Mouse (Mus musculus) limb, embryonic 10.5 days (tissue): ENCODE data around the gene Rabgap1l. TPM values are rescaled to one million over a fixed set of nuclear protein-coding genes. Genes with fewer than 3 reads are reported as not detected.

Source experiments
- DNase-seq: peaks from one replicate; pipeline ENCODE4 v3.0.0-alpha.2; 2017; ENCODE audit warnings: low spot score
- H3K27ac ChIP-seq: fragments of 300-500 bp; sonication (generic); 2 replicates; pipeline ENCODE4 v1.5.1; 2016; ENCODE audit warnings: mild to moderate bottlenecking
- H3K27me3 ChIP-seq: fragments of 300-500 bp; sonication (generic); 2 replicates; pipeline ENCODE4 v1.6.1; 2016; ENCODE audit warnings: low read depth, mild to moderate bottlenecking; ENCODE audit not compliant: poor library complexity, severe bottlenecking
- H3K36me3 ChIP-seq: fragments of 300-500 bp; sonication (generic); 2 replicates; pipeline ENCODE4 v1.6.1; 2016; ENCODE audit warnings: mild to moderate bottlenecking, moderate library complexity
- H3K4me1 ChIP-seq: fragments of 300-500 bp; sonication (generic); 2 replicates; pipeline ENCODE4 v1.6.1; 2016
- H3K4me3 ChIP-seq: fragments of 300-500 bp; sonication (generic); 2 replicates; pipeline ENCODE4 v1.5.1; 2016; ENCODE audit warnings: mild to moderate bottlenecking, moderate library complexity
- H3K9me3 ChIP-seq: fragments of 300-500 bp; sonication (generic); replicated peaks from 2 replicates; pipeline ENCODE4 v1.6.1; 2016; ENCODE audit warnings: mild to moderate bottlenecking
- whole genome bisulfite sequencing: fragments of 180-500 bp; shearing (Covaris S2); methylation state at CpG from one replicate; pipeline ENCODE4 v1.1.7; 2016; 5-methylcytosine and 5-hydroxymethylcytosine counted together
- polyA plus RNA-seq: library from polyadenylated mRNA; unstranded; fragments of >200 nt; fragmentation: Nextera tagmentation; extraction: Ambion mirVana; gene quantifications from 2 replicates; pipeline ENCODE4 v1.2.1, GENCODE M21; 2016

Rabgap1l gene
- polyA plus RNA-seq, 1 experiment from 2014 or later, result 12.5 TPM

- no peak for DNase-seq
- Histone ChIP-seq H3K4me3 (no peak overlapping the region), H3K27me3 (no peaks in the 10 kb centered on the region), H3K27ac (no peak overlapping the region), H3K4me1 (no peaks in the 10 kb centered on the region), H3K36me3 (no peaks in the 10 kb centered on the region), H3K9me3 (no peaks in the 10 kb centered on the region)
- WGBS, result 69% methylated on average over 2 of the region's 2 CpGs
Measured at GRCm38 (mm10) chr1:160275248-160275647, 517.8 kb downstream of the Rabgap1l start.

GRCm38 (mm10) chr1:160273133-160273743, 519.8 kb downstream of the Rabgap1l start:
- no peak for DNase-seq
- H3K4me1 ChIP-seq, result no peaks in the 10 kb centered on the region
- H3K27ac ChIP-seq, result no peak overlapping the region

GRCm38 (mm10) chr1:160271282-160271967, 521.6 kb downstream of the Rabgap1l start:
- DNase-seq, result no peak
- Histone ChIP-seq H3K36me3 (no peaks in the 10 kb centered on the region), H3K4me3 (no peak overlapping the region), H3K27ac (no peak overlapping the region), H3K27me3 (no peaks in the 10 kb centered on the region), H3K9me3 (no peaks in the 10 kb centered on the region), H3K4me1 (no peaks in the 10 kb centered on the region)
- 53% methylated on average over 1 of the region's 1 CpGs for WGBS

More at GRCm38 (mm10) chr1:160273133-160273743, 519.8 kb downstream of the Rabgap1l start:
- Histone ChIP-seq H3K4me3 (no peak overlapping the region), H3K9me3 (no peaks in the 10 kb centered on the region), H3K27me3 (no peaks in the 10 kb centered on the region), H3K36me3 (no peaks in the 10 kb centered on the region)
- 88% methylated on average over 7 of the region's 7 CpGs for WGBS

GRCm38 (mm10) chr1:160268322-160268721, 524.7 kb downstream of the Rabgap1l start:
- Histone ChIP-seq H3K9me3 (no peaks in the 10 kb centered on the region), H3K4me1 (0 out of 2 replicates have a peak, but pooled peaks cover 2% of the 10 kb centered on the region), H3K27me3 (no peaks in the 10 kb centered on the region), H3K27ac (no peak overlapping the region), H3K4me3 (no peak overlapping the region), H3K36me3 (no peaks in the 10 kb centered on the region)
- DNase-seq, result no peak
- 90% methylated on average over 3 of the region's 3 CpGs for WGBS

- Histone ChIP-seq H3K27me3 (no peaks in the 10 kb centered on the region), H3K9me3 (no peaks in the 10 kb centered on the region), H3K4me1 (peaks cover 21% of the 10 kb centered on the region), H3K27ac (no peak overlapping the region), H3K36me3 (no peaks in the 10 kb centered on the region), H3K4me3 (no peak overlapping the region)
- no peak for DNase-seq
- WGBS, result 89% methylated on average over 16 of the region's 16 CpGs
Measured at GRCm38 (mm10) chr1:160263630-160264346, 529.2 kb downstream of the Rabgap1l start.

- no peak overlapping the region for H3K4me3 ChIP-seq
- H3K9me3 ChIP-seq, result no peaks in the 10 kb centered on the region
- no peak for DNase-seq
- H3K36me3 ChIP-seq, result no peaks in the 10 kb centered on the region
- no peak overlapping the region for H3K27ac ChIP-seq
- H3K27me3 ChIP-seq, result no peaks in the 10 kb centered on the region
- 90% methylated on average over 5 of the region's 5 CpGs for WGBS
- peaks cover 21% of the 10 kb centered on the region for H3K4me1 ChIP-seq
Measured at GRCm38 (mm10) chr1:160263053-160263452, 530.0 kb downstream of the Rabgap1l start.

GRCm38 (mm10) chr1:160262415-160262814, 530.6 kb downstream of the Rabgap1l start:
- Histone ChIP-seq H3K27ac (no peak overlapping the region), H3K36me3 (no peaks in the 10 kb centered on the region), H3K4me1 (peaks cover 21% of the 10 kb centered on the region), H3K27me3 (no peaks in the 10 kb centered on the region), H3K9me3 (no peaks in the 10 kb centered on the region), H3K4me3 (no peak overlapping the region)
- no peak for DNase-seq
- 70% methylated on average over 4 of the region's 4 CpGs for WGBS

GRCm38 (mm10) chr1:160261849-160262248, 531.2 kb downstream of the Rabgap1l start:
- WGBS, result 84% methylated on average over 2 of the region's 2 CpGs
- H3K27ac ChIP-seq, result no peak overlapping the region
- DNase-seq, result no peak

GRCm38 (mm10) chr1:160260605-160261004, 532.4 kb downstream of the Rabgap1l start:
- no peaks in the 10 kb centered on the region for H3K36me3 ChIP-seq
- H3K27ac ChIP-seq, result no peak overlapping the region
- WGBS, result 87% methylated on average over 4 of the region's 4 CpGs
- peaks cover 21% of the 10 kb centered on the region for H3K4me1 ChIP-seq
- H3K9me3 ChIP-seq, result no peaks in the 10 kb centered on the region
- DNase-seq, result no peak
- H3K4me3 ChIP-seq, result no peak overlapping the region
- H3K27me3 ChIP-seq, result no peaks in the 10 kb centered on the region

More at GRCm38 (mm10) chr1:160261849-160262248, 531.2 kb downstream of the Rabgap1l start:
- H3K4me1 ChIP-seq, result peaks cover 21% of the 10 kb centered on the region
- no peaks in the 10 kb centered on the region for H3K9me3 ChIP-seq
- no peaks in the 10 kb centered on the region for H3K27me3 ChIP-seq
- no peaks in the 10 kb centered on the region for H3K36me3 ChIP-seq
- no peak overlapping the region for H3K4me3 ChIP-seq

GRCm38 (mm10) chr1:160259884-160260283, 533.1 kb downstream of the Rabgap1l start:
- WGBS, result 70% methylated on average over 7 of the region's 7 CpGs
- no peak for DNase-seq
- H3K27ac ChIP-seq, result no peak overlapping the region

GRCm38 (mm10) chr1:160253108-160253507, 539.9 kb downstream of the Rabgap1l start:
- no peaks in the 10 kb centered on the region for H3K27me3 ChIP-seq
- 84% methylated on average over 2 of the region's 2 CpGs for WGBS

More at GRCm38 (mm10) chr1:160259884-160260283, 533.1 kb downstream of the Rabgap1l start:
- Histone ChIP-seq H3K4me3 (no peak overlapping the region), H3K36me3 (no peaks in the 10 kb centered on the region), H3K4me1 (peaks cover 21% of the 10 kb centered on the region), H3K27me3 (no peaks in the 10 kb centered on the region), H3K9me3 (no peaks in the 10 kb centered on the region)

GRCm38 (mm10) chr1:160251388-160252007, 541.5 kb downstream of the Rabgap1l start:
- Histone ChIP-seq H3K36me3 (no peaks in the 10 kb centered on the region), H3K4me1 (0 out of 2 replicates have a peak, but pooled peaks cover 3% of the 10 kb centered on the region), H3K9me3 (no peaks in the 10 kb centered on the region), H3K27me3 (no peaks in the 10 kb centered on the region), H3K4me3 (no peak overlapping the region), H3K27ac (no peak overlapping the region)
- WGBS, result 87% methylated on average over 5 of the region's 5 CpGs
- no peak for DNase-seq

More at GRCm38 (mm10) chr1:160253108-160253507, 539.9 kb downstream of the Rabgap1l start:
- Histone ChIP-seq H3K9me3 (no peaks in the 10 kb centered on the region), H3K4me3 (no peak overlapping the region), H3K4me1 (0 out of 2 replicates have a peak, but pooled peaks cover 3% of the 10 kb centered on the region), H3K27ac (no peak overlapping the region), H3K36me3 (no peaks in the 10 kb centered on the region)
- DNase-seq, result no peak
